Mouse (Mus musculus) forebrain, embryonic 12.5 days (tissue): ENCODE data around the gene Tnr. TPM values are rescaled to one million over a fixed set of nuclear protein-coding genes. Genes with fewer than 3 reads are reported as not detected.

Experiments
- ATAC-seq: fragments of 200-750 bp; cut with Nextera tagmentation; 2 replicates; pipeline ENCODE4 v1.8.0; 2017; ENCODE audit warnings: moderate TSS enrichment; ENCODE audit not compliant: low FRiP score
- H3K27ac ChIP-seq: fragments of 300-500 bp; sonication (generic); 2 replicates; pipeline ENCODE4 v1.5.1; 2016; ENCODE audit warnings: mild to moderate bottlenecking
- H3K27me3 ChIP-seq: fragments of 300-500 bp; sonication (generic); 2 replicates; pipeline ENCODE4 v1.6.1; 2016; ENCODE audit warnings: mild to moderate bottlenecking
- H3K36me3 ChIP-seq: fragments of 300-500 bp; sonication (generic); replicated peaks from 2 replicates; pipeline ENCODE4 v1.6.1; 2016; ENCODE audit warnings: mild to moderate bottlenecking
- H3K4me1 ChIP-seq: fragments of 300-500 bp; sonication (generic); 2 replicates; pipeline ENCODE4 v1.6.1; 2016
- H3K4me2 ChIP-seq: fragments of 300-500 bp; sonication (generic); 2 replicates; pipeline ENCODE4 v1.6.1; 2016; ENCODE audit warnings: mild to moderate bottlenecking, moderate library complexity
- H3K4me3 ChIP-seq: fragments of 300-500 bp; sonication (generic); replicated peaks from 2 replicates; pipeline ENCODE4 v1.5.1; 2016; ENCODE audit warnings: mild to moderate bottlenecking
- H3K9ac ChIP-seq: fragments of 300-500 bp; sonication (generic); 2 replicates; pipeline ENCODE4 v1.6.1; 2016; ENCODE audit warnings: mild to moderate bottlenecking
- H3K9me3 ChIP-seq: fragments of 300-500 bp; sonication (generic); 2 replicates; pipeline ENCODE4 v1.6.1; 2016
- WGBS: fragments of 180-500 bp; shearing (Covaris S2); methylation state at CpG from one replicate; pipeline ENCODE4 v1.1.7; 2016; 5-methylcytosine and 5-hydroxymethylcytosine counted together
- polyA plus RNA-seq: library from polyadenylated mRNA; unstranded; fragments of >200 nt; fragmentation: Nextera tagmentation; extraction: Ambion mirVana; gene quantifications from 2 replicates; pipeline ENCODE4 v1.2.1, GENCODE M21; 2016

Tnr gene
- polyA plus RNA-seq, 1 experiment from 2014 or later, result 0.75 TPM

- H3K4me3 ChIP-seq, result no peak overlapping the region
- H3K27ac ChIP-seq, result no peak overlapping the region
- no peaks in the 10 kb centered on the region for H3K9me3 ChIP-seq
- H3K9ac ChIP-seq, result no peak overlapping the region
- ATAC-seq, result no peak
- H3K27me3 ChIP-seq, result peaks cover 3% of the 10 kb centered on the region; the same call in 1 of the 2 replicates
- peaks cover 13% of the 10 kb centered on the region for H3K4me1 ChIP-seq
- no peak overlapping the region for H3K4me2 ChIP-seq
- H3K36me3 ChIP-seq, result no peaks in the 10 kb centered on the region
- 55% methylated on average over 4 of the region's 4 CpGs for WGBS
Measured at GRCm38 (mm10) chr1:159532841-159533569, 9.4 kb downstream of the Tnr start.

GRCm38 (mm10) chr1:159535582-159535981, 12.0 kb downstream of the Tnr start:
- Histone ChIP-seq H3K9me3 (no peaks in the 10 kb centered on the region), H3K9ac (no peak overlapping the region), H3K27me3 (peaks cover 3% of the 10 kb centered on the region; the same call in 1 of the 2 replicates), H3K27ac (no peak overlapping the region), H3K4me1 (peaks cover 22% of the 10 kb centered on the region), H3K4me3 (no peak overlapping the region), H3K36me3 (no peaks in the 10 kb centered on the region), H3K4me2 (no peak overlapping the region)
- ATAC-seq, result no peak
- WGBS, result 5% methylated on average over 4 of the region's 4 CpGs

GRCm38 (mm10) chr1:159537541-159537940, 14.0 kb downstream of the Tnr start:
- peaks cover 22% of the 10 kb centered on the region for H3K4me1 ChIP-seq
- H3K27ac ChIP-seq, result no peak overlapping the region
- no peak overlapping the region for H3K4me2 ChIP-seq
- no peak for ATAC-seq
- peaks cover 3% of the 10 kb centered on the region; the same call in 1 of the 2 replicates for H3K27me3 ChIP-seq
- H3K9ac ChIP-seq, result no peak overlapping the region
- H3K36me3 ChIP-seq, result no peaks in the 10 kb centered on the region
- no peak overlapping the region for H3K4me3 ChIP-seq
- H3K9me3 ChIP-seq, result no peaks in the 10 kb centered on the region

- Histone ChIP-seq H3K4me1 (peaks cover 22% of the 10 kb centered on the region), H3K9me3 (no peaks in the 10 kb centered on the region), H3K4me2 (no peak overlapping the region), H3K36me3 (no peaks in the 10 kb centered on the region), H3K27ac (no peak overlapping the region), H3K9ac (no peak overlapping the region), H3K27me3 (peaks cover 3% of the 10 kb centered on the region; the same call in 1 of the 2 replicates), H3K4me3 (no peak overlapping the region)
- 3% methylated on average over 7 of the region's 7 CpGs for WGBS
- ATAC-seq, result peak; percentile 39; the same call in 1 of the 2 replicates
Measured at GRCm38 (mm10) chr1:159538076-159538475, 14.5 kb downstream of the Tnr start.

DNA sequence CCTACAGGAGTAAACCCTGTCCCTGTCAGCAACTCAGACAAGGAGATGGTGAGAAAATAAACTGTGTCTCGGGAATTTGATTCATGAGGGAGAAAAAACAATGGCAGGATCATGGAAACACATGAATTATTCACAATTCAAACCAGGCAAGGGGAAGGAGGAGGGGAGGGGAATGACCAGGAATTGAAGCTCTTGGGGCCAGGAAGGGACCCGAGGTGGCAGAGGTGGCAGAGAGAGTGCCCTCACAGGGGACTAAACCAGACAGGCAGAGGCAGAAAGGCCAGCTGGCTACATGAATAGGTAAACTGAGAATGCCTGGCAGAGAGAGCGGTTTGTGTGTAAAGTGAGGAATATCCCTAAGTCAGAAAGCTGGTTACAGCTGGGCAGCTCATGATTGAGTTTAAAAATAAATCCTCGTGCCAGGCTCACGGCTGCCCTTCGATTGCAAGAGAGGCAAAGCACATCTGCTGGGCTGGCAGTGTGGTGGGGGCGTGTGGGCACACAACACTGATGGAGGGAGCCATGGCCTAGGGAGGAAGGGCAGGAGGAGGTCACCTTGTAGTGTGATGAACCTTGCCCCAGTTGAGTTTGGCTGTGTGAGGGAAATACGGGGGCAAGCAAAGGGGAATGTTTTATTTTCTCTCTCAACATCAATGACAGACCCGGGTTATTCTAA, 22.0 kb downstream of the Tnr start:
- no peak for ATAC-seq
- H3K4me3 ChIP-seq, result no peak overlapping the region
- no peaks in the 10 kb centered on the region for H3K9me3 ChIP-seq
- no peaks in the 10 kb centered on the region for H3K36me3 ChIP-seq
- H3K4me2 ChIP-seq, result no peak overlapping the region
- no peak overlapping the region for H3K27ac ChIP-seq
- no peak overlapping the region for H3K9ac ChIP-seq
- 0 out of 2 replicates have a peak, but pooled peaks cover 3% of the 10 kb centered on the region for H3K27me3 ChIP-seq
- peaks cover 12% of the 10 kb centered on the region for H3K4me1 ChIP-seq
- WGBS, result 69% methylated on average over 9 of the region's 9 CpGs

DNA sequence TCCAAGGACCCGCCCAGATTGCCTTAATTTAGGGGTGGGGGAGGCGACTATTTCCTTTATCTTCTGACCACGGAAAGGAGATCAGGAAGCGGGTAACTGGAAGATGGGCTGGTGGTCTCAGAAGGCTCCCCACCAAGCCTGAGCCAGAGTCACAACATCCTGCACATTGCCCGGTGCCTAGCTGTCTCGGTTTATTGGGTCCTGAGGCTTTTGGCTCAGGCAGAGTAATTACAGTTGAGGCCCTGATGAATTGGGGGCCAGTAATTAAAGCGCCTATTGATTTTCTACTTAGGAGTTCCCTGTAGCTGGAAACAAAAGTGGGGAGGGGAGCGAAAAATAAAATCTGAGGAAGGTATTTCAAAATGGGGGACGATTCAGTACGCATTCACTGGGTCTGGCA, 27.5 kb downstream of the Tnr start:
- Histone ChIP-seq H3K9me3 (no peaks in the 10 kb centered on the region), H3K27me3 (0 out of 2 replicates have a peak, but pooled peaks cover 12% of the 10 kb centered on the region), H3K4me3 (no peak overlapping the region), H3K27ac (no peak overlapping the region), H3K36me3 (no peaks in the 10 kb centered on the region), H3K4me1 (peaks cover 26% of the 10 kb centered on the region), H3K4me2 (no peak overlapping the region), H3K9ac (no peak overlapping the region)
- 48% methylated on average over 10 of the region's 10 CpGs for WGBS
- 0 out of 2 replicates have a peak, but pooled peaks have one; percentile 5 for ATAC-seq

DNA sequence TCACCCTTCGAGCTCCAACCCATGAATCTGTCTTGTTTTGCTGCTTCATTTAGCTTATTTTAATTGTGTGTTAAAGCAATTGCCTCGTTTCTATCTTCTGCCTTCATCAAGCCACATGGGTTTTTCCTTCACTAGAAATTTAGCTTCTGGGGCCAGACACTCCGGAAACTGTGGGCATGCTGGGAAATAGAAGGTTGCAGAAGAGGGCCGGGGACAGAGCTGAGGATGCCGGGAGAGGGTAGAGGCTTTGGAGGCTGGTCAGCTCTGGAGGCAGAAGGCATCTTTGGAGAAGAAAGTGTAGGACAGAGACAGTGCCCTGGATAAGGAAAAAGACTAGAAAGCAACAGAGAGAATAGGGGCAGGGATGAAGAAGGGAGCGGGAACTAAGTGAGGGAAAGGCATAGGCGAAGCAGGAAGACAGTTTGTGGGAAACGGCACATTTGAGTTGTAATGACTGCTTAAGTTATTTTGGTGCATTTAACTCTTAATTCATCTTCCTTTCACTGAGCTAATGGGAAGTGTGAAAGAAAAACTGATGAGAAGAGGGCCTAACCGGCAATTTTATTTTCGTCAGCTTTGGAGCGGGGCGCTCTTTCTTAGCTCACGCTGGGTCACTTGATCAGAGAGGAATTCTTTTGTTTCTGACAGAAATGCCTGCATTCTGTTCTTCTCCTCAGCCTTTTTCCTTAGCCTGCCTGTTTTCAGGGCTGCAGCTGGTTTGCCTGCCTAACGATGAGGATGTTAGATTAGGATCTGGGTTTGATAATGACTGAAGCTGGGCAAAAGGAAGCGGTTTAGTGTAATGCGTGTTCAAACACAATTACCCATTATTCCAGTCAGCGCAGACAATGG, 28.2 kb downstream of the Tnr start:
- Histone ChIP-seq H3K4me3 (no peak overlapping the region), H3K9ac (no peak overlapping the region), H3K4me2 (peak overlapping the region; percentile 24), H3K27me3 (0 out of 2 replicates have a peak, but pooled peaks cover 12% of the 10 kb centered on the region), H3K4me1 (peaks cover 27% of the 10 kb centered on the region), H3K27ac (peak overlapping the region; percentile 70; the same call in 1 of the 2 replicates), H3K36me3 (no peaks in the 10 kb centered on the region), H3K9me3 (no peaks in the 10 kb centered on the region)
- 20% methylated on average over 17 of the region's 17 CpGs for WGBS
- peak; percentile 65 for ATAC-seq

DNA sequence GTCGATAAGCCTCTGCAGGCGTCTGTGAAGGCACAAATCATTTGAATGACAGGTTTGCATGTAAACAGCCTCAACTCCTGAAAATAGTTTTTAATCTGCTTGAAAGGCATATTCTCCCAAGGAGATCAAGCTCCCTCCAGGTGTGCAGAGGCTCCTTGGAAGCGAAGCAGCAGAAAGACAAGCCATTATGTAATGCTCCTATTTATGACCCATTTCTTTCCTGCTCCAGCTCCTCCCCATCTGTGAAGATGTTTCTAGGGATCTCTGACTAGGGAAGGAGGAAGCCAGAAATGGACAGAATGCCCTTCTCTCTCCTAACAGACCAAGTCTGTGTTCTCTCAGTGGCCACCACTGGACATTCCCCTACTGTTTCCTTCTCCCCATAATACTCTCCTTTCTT, 38.0 kb downstream of the Tnr start:
- WGBS, result 70% methylated on average over 3 of the region's 3 CpGs
- Histone ChIP-seq H3K27me3 (no peaks in the 10 kb centered on the region), H3K36me3 (no peaks in the 10 kb centered on the region), H3K27ac (no peak overlapping the region), H3K4me1 (peaks cover 4% of the 10 kb centered on the region; the same call in 1 of the 2 replicates), H3K4me2 (no peak overlapping the region), H3K9ac (no peak overlapping the region), H3K4me3 (no peak overlapping the region), H3K9me3 (no peaks in the 10 kb centered on the region)
- no peak for ATAC-seq

- Histone ChIP-seq H3K27me3 (peaks cover 3% of the 10 kb centered on the region; the same call in 1 of the 2 replicates), H3K9ac (no peak overlapping the region), H3K36me3 (no peaks in the 10 kb centered on the region), H3K27ac (no peak overlapping the region), H3K4me2 (no peak overlapping the region), H3K9me3 (no peaks in the 10 kb centered on the region), H3K4me3 (no peak overlapping the region), H3K4me1 (peaks cover 5% of the 10 kb centered on the region)
- ATAC-seq, result no peak
- WGBS, result 96% methylated on average over 1 of the region's 1 CpGs
Measured at GRCm38 (mm10) chr1:159565129-159565528, 41.6 kb downstream of the Tnr start.

DNA sequence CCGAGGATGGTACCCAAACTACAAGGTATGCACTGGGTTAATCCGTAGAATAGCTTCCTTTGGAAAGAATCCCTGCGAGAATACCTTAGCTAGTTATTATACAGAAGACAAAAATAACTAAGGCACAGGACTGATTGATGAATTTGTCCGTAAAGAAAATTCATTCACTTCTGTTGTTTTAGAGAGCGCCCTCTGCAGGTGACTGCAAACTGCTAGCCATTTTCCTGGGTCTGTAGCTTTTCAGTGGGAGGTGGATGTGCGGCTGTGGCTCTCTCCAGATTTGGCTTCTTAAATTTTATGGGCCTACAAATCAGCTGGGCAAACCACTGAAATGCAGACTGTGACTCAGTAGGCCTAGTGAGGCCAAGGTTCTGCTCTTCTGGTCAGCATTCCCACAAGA, 42.5 kb downstream of the Tnr start:
- no peak overlapping the region for H3K9ac ChIP-seq
- peaks cover 10% of the 10 kb centered on the region for H3K4me1 ChIP-seq
- H3K4me2 ChIP-seq, result no peak overlapping the region
- H3K9me3 ChIP-seq, result no peaks in the 10 kb centered on the region
- H3K4me3 ChIP-seq, result no peak overlapping the region
- WGBS, result 81% methylated on average over 6 of the region's 6 CpGs
- no peaks in the 10 kb centered on the region for H3K36me3 ChIP-seq
- H3K27ac ChIP-seq, result no peak overlapping the region
- ATAC-seq, result no peak
- peaks cover 3% of the 10 kb centered on the region; the same call in 1 of the 2 replicates for H3K27me3 ChIP-seq

- Histone ChIP-seq H3K9ac (no peak overlapping the region), H3K9me3 (no peaks in the 10 kb centered on the region), H3K4me1 (peaks cover 10% of the 10 kb centered on the region), H3K27ac (no peak overlapping the region), H3K4me2 (no peak overlapping the region), H3K27me3 (peaks cover 3% of the 10 kb centered on the region; the same call in 1 of the 2 replicates), H3K36me3 (no peaks in the 10 kb centered on the region), H3K4me3 (no peak overlapping the region)
- no peak for ATAC-seq
- WGBS, result 91% methylated on average over 7 of the region's 7 CpGs
Measured at GRCm38 (mm10) chr1:159567171-159567570, 43.6 kb downstream of the Tnr start.

- peaks cover 10% of the 10 kb centered on the region for H3K4me1 ChIP-seq
- H3K9me3 ChIP-seq, result no peaks in the 10 kb centered on the region
- peak overlapping the region; percentile 17; the same call in 1 of the 2 replicates for H3K4me2 ChIP-seq
- peak; percentile 74 for ATAC-seq
- no peak overlapping the region for H3K27ac ChIP-seq
- H3K36me3 ChIP-seq, result no peaks in the 10 kb centered on the region
- H3K4me3 ChIP-seq, result no peak overlapping the region
- no peak overlapping the region for H3K9ac ChIP-seq
- H3K27me3 ChIP-seq, result peaks cover 3% of the 10 kb centered on the region; the same call in 1 of the 2 replicates
- 18% methylated on average over 8 of the region's 8 CpGs for WGBS
Measured at GRCm38 (mm10) chr1:159570270-159570669, 46.7 kb downstream of the Tnr start.
